Mouse (Mus musculus): ENCODE measurements at regions not wholly inside any gene's neighbourhood (a gene's known extent, or its start where the extent isn't known, plus 50 kb on each side); places are given as distances from the start of the nearest gene placed in this dataset.
A peak's percentile ranks its signal among the peaks of the same experiment; 100 is the strongest.

DNA sequence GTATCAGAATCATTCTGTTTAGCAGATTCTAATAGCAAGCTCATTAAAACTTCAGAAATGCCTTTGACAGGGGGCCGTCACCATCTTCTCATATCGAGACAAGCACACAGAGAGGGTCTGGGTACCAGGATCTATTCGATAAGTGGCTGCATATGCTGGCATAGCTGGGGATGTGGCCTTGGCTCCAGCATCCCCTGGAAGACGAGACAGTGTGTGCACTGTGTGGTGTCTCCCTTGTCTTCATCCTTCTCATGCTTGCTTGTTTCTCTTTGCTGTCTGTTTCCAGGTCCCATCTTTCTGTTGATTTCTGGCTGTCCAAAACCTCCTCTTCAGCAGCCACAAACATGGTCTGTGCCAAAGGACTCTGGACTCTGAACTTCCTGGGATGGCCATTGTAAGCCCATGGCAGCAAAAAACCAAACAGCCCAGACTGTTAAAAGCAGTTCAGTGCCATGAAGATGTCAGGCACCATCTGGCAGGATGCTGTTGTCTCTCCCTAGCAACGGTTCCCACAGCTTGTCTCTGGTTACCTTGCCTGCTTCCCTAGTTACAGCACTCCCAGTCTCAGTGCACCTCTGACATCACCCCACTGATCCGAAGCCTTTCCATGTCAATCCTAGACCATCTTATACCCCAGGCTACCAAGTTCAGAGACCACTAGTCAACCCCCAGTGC lies 56.5 kb downstream of the Kctd12 start:
- DNase-seq = no peak

DNA sequence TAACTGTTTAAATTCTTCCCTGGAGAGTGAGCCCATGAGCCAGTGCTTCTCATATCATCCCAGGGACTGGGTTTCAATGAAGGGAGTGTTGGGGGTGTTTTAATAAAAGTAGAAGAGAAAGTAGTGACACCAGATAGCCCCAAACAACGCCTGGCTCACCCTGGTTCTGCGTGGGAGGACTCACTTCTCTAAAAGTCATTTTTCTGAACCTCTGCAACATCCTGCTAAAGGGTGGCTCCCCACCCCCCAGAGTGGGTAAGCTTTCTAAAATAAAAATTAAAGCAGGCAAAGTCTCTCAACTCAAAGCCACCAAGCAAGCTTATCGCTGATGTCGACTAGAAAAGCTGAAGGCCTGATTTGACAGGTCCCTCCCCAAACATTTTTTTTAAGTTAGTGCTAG lies 57.8 kb downstream of the Kctd12 start:
- no peak for DNase-seq

DNA sequence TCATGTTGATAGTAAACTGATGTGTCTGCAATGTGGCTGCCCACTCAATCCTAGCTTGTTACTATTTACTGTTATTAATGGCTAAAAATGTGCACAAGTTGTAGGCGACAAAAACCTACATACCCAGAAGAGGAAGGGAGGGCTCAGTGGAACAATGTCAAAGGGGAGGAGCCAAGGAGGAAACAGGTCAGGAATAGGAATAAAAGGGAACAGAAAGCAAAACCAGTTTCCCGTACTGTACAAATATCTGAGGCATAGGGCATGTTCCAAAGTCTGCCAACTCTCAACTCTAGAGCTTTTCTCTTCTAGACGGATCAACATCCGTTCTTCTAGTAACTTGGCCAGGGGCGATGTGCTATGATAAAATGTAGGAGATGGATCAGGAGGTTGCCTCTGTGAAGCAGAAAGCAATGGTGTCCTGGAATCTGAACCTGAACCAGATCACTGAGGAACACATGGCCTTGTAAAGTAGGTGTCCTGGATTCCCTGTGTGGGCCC lies 59.9 kb downstream of the Kctd12 start:
- no peak for DNase-seq

DNA sequence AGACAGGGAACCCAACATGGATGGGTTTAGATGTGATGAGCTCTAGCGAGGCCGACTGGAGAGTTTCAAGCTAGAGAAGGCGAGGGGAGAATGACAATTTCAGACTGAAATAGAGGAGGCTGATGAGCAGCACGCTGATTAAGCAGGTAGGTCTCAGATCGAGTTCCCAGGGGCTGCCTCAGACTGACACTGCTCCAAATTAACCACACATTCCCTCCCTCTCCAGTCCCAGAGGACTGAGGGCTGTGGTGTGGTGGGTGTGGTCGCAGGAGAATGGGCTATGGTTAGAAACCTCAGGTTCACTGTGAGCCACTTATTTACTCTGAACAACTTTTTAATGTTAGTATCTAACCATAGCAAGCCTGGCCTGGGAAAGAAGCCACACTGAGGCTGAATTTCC lies 62.0 kb downstream of the Kctd12 start:
- DNase-seq = no peak

DNA sequence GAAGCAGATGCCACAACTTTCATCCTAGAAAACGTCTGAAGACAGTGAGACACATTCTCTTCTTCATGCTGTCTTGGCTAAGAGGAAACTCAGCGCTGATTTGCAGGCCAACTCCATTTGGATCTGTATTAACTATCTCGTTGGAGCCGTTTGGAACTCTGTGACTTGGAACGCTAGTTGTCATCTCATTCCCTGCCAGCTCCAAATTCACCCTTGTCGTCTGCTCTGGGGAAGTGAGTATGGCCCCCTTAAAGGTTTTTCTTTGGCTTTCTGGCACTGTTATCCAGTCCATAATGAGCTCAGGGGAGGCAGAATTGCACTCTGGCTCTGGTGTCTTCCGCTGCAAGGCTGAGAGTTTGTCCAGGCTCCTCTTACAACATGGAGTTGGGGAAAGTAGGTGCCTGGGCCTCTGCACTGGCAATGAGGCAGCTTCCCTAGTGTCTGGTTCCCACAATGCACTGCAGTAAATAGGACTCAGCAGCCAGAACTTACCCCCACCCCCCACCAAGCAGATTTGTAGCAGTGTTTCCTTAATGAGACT lies 63.1 kb downstream of the Kctd12 start:
- no peak for DNase-seq

DNA sequence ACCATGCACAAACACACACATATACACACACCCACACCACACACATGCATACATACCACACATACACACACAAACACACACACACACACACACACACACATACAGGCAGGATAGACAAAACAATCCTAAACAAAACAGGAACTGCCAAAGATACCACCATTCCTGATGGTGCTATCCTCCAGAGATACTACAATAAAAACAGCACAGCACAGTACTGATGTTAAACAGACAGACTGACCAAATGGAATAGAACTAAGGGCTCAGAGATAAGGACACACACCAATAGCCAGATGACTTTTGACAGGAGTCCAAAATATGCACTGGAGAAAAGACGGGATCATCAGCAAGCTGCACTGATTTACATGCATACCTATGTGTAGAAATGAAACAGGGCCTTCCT lies 64.5 kb downstream of the Kctd12 start:
- DNase-seq = no peak

DNA sequence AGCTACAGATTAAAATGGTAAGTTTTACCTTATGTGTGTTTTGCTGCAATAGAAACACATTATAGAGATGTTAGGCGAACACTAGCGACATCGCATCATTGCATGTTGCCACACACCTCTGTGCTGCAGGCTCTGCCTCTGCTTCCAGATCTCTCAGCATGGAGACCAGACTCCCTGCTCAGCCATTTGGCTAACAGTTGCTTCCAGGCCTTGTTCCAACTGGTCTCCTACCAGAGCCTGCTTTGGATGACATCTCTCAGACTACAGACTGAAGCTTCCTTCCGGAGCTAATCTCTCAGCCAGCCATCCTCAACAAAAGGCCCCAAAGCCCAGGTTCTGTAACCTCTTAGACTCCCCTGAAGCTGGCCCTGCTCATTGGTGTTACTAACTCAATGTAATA lies 66.5 kb downstream of the Kctd12 start:
- DNase-seq = peak; percentile 49

DNA sequence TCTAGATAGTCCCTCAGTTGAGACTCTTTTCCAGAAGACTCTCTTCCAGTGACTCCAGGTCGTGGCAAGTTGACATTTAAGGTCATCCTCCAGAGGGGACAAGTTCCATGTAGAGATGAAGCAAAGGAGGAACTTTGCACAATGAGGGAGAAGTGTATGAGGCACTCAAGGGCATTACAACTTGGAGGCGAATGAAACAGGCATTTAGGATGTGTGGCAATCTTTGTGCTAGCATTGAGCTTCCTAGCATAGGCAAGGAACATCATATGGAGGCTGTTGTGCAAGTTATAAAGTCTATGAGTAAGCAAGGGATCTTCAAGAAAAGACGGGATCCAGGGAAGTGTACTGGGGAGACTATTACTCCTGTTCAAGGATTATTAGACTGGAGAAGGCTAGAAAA lies 70.9 kb downstream of the Kctd12 start:
- no peak for DNase-seq

DNA sequence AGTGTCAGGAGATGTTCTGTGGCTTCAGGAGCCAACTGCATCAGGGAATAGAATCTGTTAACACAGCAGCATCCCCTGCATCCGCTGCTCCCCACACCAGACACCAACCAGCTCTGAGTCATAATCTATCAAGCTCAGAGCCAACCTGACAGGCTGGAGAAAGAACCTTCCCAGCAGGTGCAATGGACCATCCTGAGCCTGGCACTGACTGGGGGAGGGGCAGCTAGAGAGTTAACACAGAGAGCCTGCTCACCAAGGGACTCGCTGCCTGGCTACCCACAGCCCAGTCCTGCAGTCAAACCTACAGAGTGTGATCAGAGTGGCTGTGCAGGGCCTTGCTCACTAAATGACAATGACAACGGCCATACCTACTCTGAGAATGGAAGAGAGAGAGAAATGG lies 73.4 kb downstream of the Kctd12 start:
- no peak for DNase-seq

DNA sequence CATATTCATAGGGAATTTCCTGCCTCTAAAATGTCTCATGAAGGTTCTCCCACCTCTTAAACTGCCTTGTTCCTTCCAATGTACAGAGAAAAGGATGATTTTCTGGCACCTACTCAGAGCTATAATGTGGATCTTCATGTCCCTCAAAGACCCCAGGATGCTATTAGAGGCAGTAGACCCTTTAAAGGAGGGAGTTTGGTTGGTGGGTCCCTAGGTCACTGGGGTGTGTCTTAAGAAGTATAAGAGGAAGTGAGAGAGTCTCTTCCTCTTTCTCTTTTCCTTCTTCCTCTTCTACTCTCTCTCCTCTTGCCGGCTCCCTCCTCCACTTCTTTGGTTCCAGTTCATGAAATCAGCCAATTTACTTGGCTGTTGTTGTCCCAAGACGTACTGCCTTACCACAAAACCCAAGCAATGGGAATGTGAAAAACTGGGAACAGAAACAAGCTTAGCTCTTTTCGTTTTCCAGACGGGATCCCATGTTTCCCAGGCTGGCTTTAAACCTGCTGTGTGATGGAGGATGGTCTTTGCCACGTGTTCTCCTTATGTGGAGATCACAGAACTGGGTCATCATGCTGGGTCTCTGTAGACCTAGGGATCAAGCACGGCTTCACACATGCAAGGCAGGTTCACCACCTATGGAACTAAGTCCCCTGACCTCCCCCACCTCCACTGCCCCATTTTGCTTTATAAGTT lies 74.9 kb downstream of the Kctd12 start:
- DNase-seq = no peak

DNA sequence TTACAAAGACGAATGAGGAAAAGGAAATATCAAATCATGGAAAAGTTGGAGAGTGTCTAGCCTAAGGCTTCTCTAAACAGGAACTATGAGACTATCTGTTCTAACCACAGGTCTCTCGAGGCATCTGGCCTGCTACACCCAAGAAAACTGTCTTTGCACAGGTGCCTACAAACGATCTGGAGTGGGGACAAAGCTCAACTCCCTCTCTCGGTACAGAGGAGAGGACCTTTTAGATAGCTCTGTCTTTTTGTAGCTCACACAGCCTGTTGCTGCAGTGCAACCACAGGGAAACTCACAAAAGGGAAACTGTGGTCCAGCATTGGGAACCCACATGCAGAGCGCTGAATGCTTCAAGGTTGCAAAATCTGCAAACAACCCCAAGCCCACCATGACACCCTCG lies 75.6 kb downstream of the Kctd12 start:
- DNase-seq = no peak

DNA sequence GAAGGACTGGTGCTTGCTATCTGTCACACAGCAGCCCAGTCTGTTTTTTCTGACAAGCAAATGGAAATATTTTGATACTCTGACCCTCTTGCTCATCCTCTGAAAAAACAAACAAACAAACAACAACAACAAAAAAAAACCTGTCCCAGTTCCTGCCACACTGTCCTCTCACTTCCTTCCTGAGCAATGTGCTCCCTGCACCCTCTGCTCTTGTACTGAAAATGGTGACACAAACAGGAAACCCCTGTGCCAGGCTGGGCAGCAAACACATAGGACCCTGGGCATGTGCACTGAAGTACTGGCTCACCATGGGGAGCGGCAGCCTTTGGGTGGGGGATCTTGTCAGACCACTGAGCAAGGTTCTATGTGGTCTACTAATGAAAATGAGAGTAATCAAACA lies 76.2 kb downstream of the Kctd12 start:
- no peak for DNase-seq

DNA sequence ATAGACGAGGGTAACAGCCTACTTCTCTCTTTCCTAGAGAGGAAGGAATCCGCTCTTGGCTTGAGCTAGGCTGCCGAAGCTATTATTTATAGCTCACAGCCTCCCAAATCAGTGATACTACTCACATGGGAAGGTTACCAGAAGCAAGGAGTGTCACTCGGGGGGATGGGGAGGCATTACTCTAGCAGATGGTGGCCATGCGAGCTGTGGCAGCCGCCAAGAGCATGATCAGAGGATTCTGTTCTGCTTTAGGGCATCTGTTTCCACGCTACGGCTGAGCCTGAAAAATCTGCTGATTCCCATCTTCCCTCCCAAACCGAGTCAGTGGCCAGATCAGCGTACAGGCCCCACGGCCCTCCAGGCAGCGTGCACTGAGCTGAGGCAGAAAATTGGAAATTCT lies 79.5 kb downstream of the Kctd12 start:
- DNase-seq = peak; percentile 77

DNA sequence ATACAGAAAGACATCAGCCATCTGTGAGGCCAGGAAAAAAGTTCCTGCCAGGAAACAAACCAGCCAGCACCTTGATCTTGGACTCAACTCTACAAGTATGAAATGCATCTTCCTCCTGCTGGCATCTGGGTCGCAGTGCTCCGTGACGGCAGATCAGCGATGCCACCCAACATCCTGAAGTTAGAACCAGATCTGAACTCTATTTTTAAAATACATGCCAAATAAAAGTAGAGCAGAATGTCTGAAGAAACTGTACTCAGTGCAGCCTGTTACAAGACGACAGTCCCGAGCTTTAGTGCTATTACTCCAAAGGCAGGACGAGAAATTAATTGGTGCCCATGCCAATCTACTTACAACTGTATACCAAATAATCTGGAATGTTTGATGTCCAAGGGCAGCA lies 80.2 kb downstream of the Kctd12 start:
- DNase-seq = no peak

DNA sequence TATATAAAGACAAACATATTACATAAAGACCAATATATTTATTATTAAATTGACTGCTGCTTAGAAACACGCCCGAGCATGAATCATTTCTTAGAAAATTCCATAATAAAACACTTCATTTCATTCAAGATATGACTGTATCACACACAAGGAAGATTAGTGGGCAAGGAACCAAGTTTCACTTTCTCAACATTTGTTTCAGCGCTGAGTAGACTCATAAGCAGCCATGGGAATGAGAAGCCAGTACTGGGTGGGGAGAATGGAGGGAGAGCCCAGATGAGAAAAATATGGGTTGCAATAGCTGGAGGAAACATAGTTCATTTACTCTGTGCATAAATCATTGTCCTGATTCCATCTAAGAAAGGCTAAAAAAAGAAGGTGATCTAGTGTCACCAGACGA lies 84.0 kb downstream of the Kctd12 start:
- DNase-seq = no peak

DNA sequence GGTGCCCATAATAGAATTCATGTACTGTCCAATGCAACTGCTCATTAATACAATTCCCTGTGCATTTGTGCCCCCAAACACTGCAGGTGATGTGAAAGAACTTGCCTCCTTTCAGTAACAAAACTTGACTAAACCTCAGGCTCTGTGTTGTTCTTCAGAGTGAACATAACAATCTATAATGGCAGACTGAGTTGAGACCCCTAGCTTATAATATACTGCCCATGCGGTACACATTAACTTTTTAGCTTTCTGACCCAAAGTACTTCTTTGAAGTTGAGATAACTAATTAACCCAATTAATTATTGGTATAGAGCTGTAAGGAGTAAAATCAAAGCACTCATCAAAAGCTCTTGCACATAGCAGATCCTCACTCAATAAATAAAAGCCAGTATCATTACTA lies 85.4 kb downstream of the Kctd12 start:
- DNase-seq = no peak

DNA sequence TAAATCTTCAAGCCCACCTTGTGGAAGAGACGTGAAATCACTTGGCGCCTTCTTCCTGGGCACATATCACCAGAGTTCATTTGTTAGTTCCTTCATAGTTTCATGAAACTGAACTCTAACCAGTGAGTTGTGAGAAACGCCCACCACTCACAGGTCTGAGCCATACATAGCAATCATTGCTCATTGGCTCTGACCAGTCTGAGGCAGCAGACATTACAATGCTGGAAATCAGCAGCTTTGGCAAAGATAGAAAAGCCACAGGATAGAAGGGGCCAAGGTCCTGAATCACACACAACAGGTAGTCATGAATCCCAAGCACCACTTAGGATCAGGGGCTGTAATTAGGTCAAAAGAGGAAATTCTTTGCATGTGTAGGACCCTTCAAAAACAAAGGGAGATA lies 85.9 kb downstream of the Kctd12 start:
- no peak for DNase-seq

DNA sequence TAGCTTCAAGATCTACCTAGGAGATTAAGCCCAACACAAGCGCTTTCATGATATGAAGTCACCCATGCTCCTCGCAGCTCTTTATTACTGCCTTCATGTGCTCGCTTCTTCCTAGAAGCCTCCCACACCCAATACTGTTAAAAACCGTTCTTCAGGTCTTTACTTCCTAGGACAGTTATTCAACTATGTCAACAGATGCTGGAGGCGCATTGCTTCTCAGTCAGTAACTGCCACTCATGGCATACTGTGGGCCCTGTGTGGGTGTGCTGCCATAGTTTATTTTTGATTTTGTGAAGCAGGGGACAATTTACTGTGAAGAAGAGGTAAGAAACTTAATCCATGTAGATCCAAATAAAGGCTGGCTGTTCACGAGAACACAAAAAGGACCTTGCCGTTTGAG lies 89.2 kb downstream of the Kctd12 start:
- no peak for DNase-seq

DNA sequence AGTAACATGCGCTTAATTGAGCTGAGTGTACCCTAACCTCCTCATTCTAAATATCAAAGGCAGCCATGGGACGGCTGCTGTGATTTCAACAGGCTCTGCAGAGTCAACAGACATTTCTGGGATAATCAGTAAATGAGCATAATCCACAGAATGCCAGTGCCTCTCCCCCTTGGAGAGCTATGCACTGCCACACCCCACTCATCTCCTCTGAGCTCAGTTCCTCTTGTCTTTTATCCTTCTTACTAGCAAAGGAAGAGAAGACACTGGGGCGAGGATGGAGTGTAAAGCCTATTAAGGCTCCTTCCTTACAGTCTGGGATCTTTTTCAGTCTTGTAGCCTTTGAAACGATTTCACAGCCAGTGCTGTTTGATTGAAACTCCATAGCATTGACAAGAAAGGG lies 90.9 kb downstream of the Kctd12 start:
- no peak for DNase-seq

DNA sequence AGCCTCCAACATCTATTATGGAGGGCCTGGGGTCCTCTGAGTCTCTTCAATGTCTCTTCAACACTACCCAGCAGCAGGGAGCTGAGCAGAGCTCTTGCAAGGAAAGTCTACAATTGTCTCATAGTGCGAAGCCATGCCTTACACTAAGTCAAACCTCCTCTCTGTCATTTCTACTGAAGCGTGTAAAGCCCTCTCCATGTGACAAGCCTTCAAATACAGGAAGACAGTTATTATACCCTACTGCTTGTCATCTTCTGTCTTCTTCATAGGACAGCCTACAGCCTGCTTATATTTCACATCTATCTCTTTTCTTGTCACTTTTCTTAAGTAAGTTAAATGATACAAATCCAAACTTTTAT lies 97.2 kb downstream of the Kctd12 start:
- DNase-seq = no peak

DNA sequence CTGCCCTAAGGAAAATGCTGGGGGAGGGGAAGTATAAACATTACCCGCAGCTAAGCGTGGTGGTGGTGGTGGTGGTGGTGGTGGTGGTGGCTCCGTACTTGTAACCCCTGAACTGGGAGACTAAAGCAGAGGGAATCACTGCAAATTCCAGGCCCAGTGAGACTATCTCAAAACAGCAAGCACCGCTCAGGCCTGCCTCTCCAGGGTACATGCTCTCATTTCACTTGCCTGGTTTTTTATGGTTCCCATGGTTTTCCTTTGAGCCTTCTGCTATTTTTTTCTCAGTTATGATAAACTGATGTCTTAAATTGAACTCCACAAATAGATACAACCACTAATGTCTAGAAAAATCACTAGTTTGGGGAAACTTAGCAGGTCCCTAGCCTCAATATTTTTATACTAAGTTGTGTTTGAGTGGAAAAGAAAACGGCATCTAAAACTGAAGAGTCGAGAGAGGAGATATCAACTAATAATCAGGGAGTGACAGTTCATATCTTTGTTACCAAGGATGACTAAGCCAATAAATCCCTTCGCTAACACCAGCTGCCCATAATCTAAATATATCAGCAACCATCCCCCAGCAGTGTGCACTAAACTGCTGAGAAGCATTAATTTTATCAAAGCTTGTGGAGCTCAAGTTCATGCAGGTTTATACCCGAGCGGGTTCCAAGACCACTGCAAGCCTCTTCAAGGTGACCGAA lies 97.7 kb downstream of the Kctd12 start:
- no peak for DNase-seq

DNA sequence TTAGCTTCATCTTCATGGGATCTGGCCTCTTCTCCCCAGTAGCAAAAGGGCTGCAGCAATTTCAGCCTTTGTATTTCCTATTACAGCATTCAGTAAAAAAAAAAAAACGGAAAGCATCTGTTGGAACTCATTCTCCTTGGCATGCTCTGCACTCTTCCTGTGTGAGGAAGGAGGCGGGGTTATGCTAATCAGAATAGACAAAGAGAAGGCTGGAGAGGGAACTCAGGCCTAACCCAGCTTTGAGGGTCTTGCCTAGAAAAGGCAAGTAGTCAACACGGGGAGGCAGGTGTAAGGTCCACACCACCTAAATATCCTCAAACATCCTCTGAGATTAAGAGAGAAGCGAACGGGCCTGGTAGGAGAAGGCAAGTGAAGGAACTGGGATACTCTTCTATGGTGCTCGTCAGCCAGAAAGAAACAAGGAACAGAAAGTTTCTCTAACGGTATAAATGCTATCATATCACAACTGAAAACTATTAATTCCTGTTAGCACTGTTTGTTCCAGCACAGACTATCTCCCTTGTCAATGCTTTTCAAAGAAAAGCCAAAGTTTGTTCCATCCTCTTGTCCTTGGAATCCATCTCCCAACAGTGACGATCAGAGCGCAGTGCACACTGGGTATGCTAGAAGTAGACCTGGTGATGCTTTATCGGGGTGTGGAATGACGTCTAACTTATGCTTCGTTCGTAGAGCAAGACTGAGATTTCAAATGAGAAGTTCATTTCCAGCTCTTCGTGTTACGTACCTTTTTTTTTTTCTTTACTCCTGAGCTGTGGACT lies 98.9 kb downstream of the Kctd12 start:
- no peak for DNase-seq

DNA sequence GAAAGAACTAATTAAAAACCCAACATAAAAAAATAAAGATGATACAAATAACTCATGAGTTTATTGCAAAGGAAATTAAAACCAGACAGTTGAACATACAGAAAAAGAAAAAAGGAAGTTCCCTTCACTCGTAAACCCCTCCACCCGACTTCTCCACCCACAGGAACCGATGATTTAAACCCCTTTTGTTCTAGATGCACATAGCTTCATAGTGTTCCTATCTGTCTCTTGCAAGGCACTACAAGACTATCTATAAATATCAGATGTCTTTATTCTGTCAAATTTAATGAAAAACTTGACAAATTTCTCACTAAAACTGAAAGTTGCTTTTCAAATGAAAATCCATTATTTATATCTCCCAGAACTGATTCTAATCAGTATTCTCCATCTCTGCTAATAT lies 100.2 kb downstream of the Kctd12 start:
- no peak for DNase-seq
